Mouse (Mus musculus): Measurements from ENCODE around the gene Mfsd8.
"Not testable (repeated sequence)": the region's sequence is repeated elsewhere in the genome, so short reads cannot be mapped to it uniquely, and the experiment has no call there.

The Mfsd8 gene

GRCm38 (mm10) chr3:40846473-40846956 is at the start of gene Mfsd8:
Gene Mfsd8 (minus strand): TSS chr3:40846886.
- peak; percentile 99 for DNase-seq (ENCODE audit: low read depth, low spot score)

DNA sequence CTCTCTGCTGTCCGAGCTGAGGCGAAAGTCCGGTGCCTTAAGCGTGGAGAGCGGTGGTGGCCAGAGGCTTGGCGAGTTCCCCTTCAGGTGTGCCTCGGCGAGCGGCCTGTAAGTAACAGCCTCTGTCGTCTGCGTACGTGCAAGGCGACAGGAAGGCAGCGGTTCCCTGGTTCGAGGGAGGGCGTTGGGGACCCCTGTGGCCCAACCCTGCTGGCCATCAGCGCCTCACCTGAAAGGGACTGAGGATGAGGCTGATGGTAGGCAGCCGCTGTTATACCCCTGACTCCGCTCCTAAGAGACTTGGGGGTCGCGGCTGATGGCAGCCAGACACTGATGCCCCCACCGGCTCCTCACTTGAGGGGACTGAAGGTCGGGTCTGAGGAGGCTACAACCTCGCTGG is 47.6 kb upstream of the Mfsd8 start:
- DNase-seq (ENCODE audit: low read depth, low spot score): peak; percentile 26

- peak; percentile 99 for DNase-seq (ENCODE audit: low read depth, low spot score)
Observed at GRCm38 (mm10) chr3:40893816-40894258, 47.2 kb upstream of the Mfsd8 start.

DNA sequence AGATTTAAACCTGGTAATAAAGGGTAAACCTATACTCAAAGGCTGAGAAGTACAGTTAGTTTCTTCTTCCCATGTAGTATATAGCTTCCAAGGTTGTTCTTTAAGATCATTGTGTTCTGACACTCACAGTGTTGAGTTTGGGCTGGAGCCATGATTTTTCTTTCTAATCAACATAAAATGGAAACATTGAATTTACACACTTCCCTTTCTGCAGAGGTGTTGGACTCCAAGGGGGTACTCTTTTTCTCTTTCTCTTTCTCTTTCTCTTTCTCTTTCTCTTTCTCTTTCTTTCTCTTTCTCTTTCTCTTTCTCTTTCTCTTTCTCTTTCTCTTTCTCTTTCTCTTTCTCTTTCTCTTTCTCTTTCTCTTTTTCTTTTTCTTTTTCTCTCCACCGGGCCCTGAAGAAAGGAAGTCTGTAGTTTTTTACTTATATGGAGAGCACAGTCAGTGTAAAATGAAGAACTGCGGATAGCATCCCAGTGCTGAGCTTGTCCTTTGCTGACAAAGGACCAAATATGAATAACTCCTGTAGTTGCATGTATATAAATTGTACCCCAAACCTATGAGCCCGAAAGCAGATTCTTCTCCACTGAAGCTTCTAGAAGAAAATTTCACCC is 6.5 kb upstream of the Mfsd8 start:
- not testable (repeated sequence) for DNase-seq (ENCODE audit: low read depth, low spot score)

DNA sequence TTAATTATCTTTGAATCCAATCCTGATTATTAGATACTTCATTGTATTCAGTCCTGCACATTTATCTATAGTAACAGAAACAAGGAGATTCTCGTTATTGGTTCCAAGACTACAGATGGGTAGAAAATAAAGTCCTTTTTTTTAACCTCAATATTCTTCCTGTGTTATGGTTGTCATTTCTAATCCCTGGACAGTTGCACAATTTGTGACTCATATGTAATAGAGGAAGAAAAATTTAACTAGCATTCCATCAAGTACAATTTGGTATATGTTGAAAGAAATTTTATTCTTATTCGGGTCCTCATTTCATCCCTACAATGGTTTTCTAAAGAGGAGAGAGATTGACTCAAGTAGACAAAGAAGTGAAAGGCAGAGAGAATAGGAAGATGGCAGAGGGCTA is 1.2 kb upstream of the Mfsd8 start:
- DNase-seq (ENCODE audit: low read depth, low spot score): not testable (repeated sequence)

GRCm38 (mm10) chr3:40847018-40847417 is 332 bp upstream of the Mfsd8 start:
- peak; percentile 86 for DNase-seq (ENCODE audit: low read depth, low spot score)

GRCm38 (mm10) chr3:40846957-40847017 is 101 bp upstream of the Mfsd8 start, which contains the start of gene Abhd18:
Gene Abhd18 (plus strand): TSS chr3:40846970.
- DNase-seq (ENCODE audit: low read depth, low spot score): not testable (repeated sequence)

DNA sequence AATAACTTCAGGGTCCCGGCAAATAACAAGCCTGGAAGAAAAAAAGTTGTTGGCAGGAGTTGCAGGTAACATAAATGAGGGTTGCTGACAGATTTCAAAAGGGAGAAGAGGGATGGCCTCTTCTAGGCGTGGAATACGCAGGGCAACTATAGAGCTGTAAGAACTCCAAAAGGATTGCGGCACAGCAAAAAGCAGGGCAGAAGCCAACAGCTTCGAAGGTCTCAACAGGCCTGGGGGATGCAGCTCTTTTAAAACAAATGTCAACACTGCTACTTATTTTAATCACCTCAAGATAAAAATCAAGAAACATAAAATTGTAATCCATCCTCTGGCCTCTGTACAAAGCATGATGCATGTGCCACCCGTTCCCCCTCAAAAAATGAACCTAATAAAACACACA is 1.2 kb downstream of the Mfsd8 start:
- peak; percentile 13 for DNase-seq (ENCODE audit: low read depth, low spot score)

- no peak for DNase-seq (ENCODE audit: low read depth, low spot score)
Observed at GRCm38 (mm10) chr3:40813275-40813674, 33.4 kb downstream of the Mfsd8 start.

DNA sequence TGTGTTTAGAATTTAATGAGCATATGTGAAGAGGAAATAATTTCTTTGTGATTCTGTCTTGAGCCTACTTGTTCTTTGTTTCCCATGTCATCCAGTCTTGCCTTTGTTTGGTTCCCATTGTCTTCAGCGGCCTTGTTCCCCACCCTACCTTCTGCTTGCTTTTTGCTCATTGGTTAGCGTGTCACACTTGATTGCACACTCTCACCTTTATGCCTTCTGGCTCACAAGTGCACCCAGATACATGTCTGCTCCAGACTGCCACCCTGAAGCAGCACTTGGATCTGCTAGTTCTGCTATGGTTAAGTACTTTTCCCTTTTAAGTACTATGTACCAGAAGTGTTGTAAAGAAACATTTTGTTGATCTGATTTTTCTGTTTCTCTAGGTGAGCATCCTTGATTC is 36.8 kb downstream of the Mfsd8 start:
- no peak for DNase-seq (ENCODE audit: low read depth, low spot score)

DNA sequence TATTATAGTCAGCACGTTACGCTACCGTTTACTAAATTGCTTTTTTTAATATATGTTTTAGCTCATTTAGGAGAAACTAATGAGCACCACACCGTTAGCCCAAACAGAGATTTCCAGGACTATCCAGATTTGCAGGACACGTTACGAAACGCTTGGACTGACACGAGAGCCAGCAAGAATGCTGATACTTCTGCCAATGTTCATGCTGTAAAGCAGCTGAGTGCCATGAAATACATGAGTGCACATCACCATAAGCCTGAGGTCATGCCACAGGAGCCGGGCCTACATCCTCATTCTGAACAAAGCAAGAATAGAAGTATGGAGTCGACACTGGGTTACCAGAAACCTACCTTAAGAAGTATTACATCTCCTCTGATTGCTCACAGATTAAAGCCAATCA is 38.0 kb downstream of the Mfsd8 start:
- DNase-seq (ENCODE audit: low read depth, low spot score): no peak

GRCm38 (mm10) chr3:40806871-40807270 is 39.8 kb downstream of the Mfsd8 start:
- no peak for DNase-seq (ENCODE audit: low read depth, low spot score)

- DNase-seq (ENCODE audit: low read depth, low spot score): peak; percentile 31
Observed at GRCm38 (mm10) chr3:40800373-40800823, 46.3 kb downstream of the Mfsd8 start.

GRCm38 (mm10) chr3:40799530-40800372 is 46.9 kb downstream of the Mfsd8 start, which contains the start of gene Plk4:
Gene Plk4 (plus strand): TSS chr3:40800019.
- peak; percentile 98 for DNase-seq (ENCODE audit: low read depth, low spot score)

GRCm38 (mm10) chr3:40798500-40798899 is 48.2 kb downstream of the Mfsd8 start:
- DNase-seq (ENCODE audit: low read depth, low spot score): peak; percentile 60

DNA sequence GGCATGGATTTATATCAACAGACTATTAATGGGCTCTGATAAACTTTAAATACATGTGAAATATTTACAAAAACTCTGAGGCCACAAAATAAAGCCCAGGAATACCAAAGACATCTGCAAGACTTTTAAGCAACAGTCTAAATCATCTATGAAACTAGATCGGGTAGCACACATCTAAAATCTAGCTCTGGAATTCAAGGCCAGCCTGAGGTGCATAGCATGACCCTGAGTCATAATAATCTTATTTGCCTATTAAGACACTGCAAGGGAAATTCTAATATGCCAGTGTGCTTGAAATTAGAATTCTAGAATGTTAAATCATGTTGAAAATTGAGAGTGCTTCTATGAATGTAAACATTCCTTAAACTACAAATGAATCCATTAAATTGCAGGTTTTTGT is 48.6 kb downstream of the Mfsd8 start:
- DNase-seq (ENCODE audit: low read depth, low spot score): no peak

GRCm38 (mm10) chr3:40793783-40794182 is 52.9 kb downstream of the Mfsd8 start:
- no peak for DNase-seq (ENCODE audit: low read depth, low spot score)

Measured in brain, adult 2 months (tissue).